ENCODE assay signal across 8 mouse cellular contexts in the genomic region with DNA sequence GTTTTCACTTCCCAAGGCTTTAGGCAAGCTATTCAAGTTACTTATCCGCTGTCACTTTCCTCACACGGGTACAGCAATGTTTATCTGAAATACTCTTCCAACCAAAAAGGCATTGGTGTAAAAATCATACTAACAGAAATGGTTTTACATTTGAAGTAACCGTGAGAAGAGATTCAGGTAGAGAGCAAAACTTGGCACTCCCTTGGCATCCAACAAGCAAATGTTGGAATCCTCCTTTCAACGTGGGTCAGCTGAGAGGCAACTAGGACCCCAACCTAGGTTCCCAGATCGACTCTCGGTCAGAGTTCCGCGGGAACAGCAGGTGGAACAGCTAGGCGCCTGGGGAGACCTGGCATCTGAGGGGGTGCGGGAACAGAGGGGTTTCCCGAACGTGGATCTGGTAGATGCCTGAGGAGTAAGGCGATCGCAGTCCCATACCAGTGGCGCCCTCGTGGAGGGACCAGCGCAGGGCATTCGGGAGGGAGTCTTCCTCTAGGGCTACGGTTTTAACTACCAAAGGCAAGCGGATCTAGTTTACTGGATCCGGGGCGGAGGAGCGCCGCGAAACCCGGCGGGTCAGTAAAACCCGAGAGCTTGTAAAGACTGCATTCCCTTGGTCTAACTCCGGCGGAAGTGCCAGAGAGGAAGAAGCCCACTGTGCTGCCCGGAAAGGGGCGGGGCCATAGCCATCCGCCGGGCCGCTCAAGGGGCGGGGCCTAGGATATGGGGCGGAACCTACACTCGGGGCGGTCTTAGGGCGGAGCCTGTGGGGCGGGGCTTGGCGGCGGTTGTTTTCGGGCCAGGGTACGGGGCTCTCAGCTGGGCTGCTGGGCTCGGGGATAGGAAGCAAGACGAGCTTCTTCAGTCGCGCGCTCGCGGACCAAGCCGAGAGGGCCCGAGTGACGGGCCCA. TPM values are rescaled to one million over a fixed set of nuclear protein-coding genes. Genes with fewer than 3 reads are reported as not detected.
A peak's percentile ranks its signal among the peaks of the same experiment; 100 is the strongest.
DNase-seq lines count a peak whose midpoint lies in the region; ATAC-seq and TF ChIP-seq lines count a peak whose summit lies in the region.

A gene (plus strand): TSS at position 781 of the 911 bp plus-strand sequence.

- peak within 1 kb of the TSS; percentile 63 for H3K4me3 ChIP-seq in cerebellum, adult 2 months (replicated peaks; ENCODE audit: insufficient read depth, low read depth, low read length)
- peak within 1 kb of the TSS; percentile 93 for H3K4me3 ChIP-seq in forebrain, postnatal 0 days (ENCODE audit: low read depth, low read length)
- H3K4me3 ChIP-seq in layer of hippocampus, adult 2 months: peak within 1 kb of the TSS; percentile 99
- peak within 1 kb of the TSS; percentile 80 for H3K4me3 ChIP-seq in lung, adult 2 months (replicated peaks; ENCODE audit: extremely low read depth, low read depth, low read length)
- peak within 1 kb of the TSS; percentile 87 for H3K4me3 ChIP-seq in neural tube, embryonic 15.5 days (replicated peaks)

- no peaks in the 10 kb centered on the region for H3K9me3 ChIP-seq in forebrain, postnatal 0 days (ENCODE audit: low read length)
- H3K9me3 ChIP-seq in neural tube, embryonic 15.5 days (replicated peaks): no peaks in the 10 kb centered on the region

- no peaks in the 10 kb centered on the region for H3K27me3 ChIP-seq in cerebellum, adult 2 months (ENCODE audit: control insufficient read depth, insufficient read depth, low read length)
- no peaks in the 10 kb centered on the region for H3K27me3 ChIP-seq in forebrain, postnatal 0 days (ENCODE audit: insufficient read depth, low read length)
- no peaks in the 10 kb centered on the region for H3K27me3 ChIP-seq in neural tube, embryonic 15.5 days (replicated peaks)

- WGBS in cerebellum, adult 2 months: 1% methylated on average over 55 of the region's 55 CpGs
- under 1% methylated on average over 55 of the region's 55 CpGs for WGBS in forebrain, postnatal 0 days
- whole genome bisulfite sequencing in lung, adult 2 months: 1% methylated on average over 55 of the region's 55 CpGs
- WGBS in neural tube, embryonic 15.5 days: 1% methylated on average over 55 of the region's 55 CpGs

- H3K27ac ChIP-seq in cerebellum, adult 2 months (ENCODE audit: insufficient read depth, low read length): peak within 1 kb of the TSS; percentile 30
- peak within 1 kb of the TSS; percentile 81 for H3K27ac ChIP-seq in forebrain, postnatal 0 days (ENCODE audit: low read depth, low read length)
- H3K27ac ChIP-seq in layer of hippocampus, adult 2 months: peak within 1 kb of the TSS; percentile 93
- H3K27ac ChIP-seq in neural tube, embryonic 15.5 days (replicated peaks): peak within 1 kb of the TSS; percentile 88

- ATAC-seq in forebrain, postnatal 0 days: peak; percentile 97
- peak; percentile 100 for ATAC-seq in neural tube, embryonic 15.5 days (ENCODE audit: low FRiP score)

- intact Hi-C loops in heart, postnatal 36 days (cut with DNase I): loop anchor here (5.0 kb wide), 2 partner anchors 52 to 92 kb away; no protein-coding TSS in a partner anchor

- peak within 1 kb of the TSS; percentile 78 for H3K9ac ChIP-seq in forebrain, postnatal 0 days
- H3K9ac ChIP-seq in neural tube, embryonic 15.5 days (replicated peaks): peak within 1 kb of the TSS; percentile 85

- no peaks in the 10 kb centered on the region; the same call in 1 of the 2 replicates for H3K4me1 ChIP-seq in cerebellum, adult 2 months (ENCODE audit: control insufficient read depth, insufficient read depth, low read length)
- 0 out of 2 replicates have a peak, but pooled peaks cover 11% of the 10 kb centered on the region for H3K4me1 ChIP-seq in forebrain, postnatal 0 days (ENCODE audit: insufficient read depth)
- H3K4me1 ChIP-seq in lung, adult 2 months (ENCODE audit: control insufficient read depth, insufficient read depth, low read length): no peaks in the 10 kb centered on the region; the same call in 1 of the 2 replicates
- H3K4me1 ChIP-seq in neural tube, embryonic 15.5 days: peaks cover 29% of the 10 kb centered on the region

- peak within 1 kb of the TSS; percentile 92 for H3K4me2 ChIP-seq in forebrain, postnatal 0 days (ENCODE audit: low read depth)
- H3K4me2 ChIP-seq in neural tube, embryonic 15.5 days: peak within 1 kb of the TSS; percentile 94

- H3K36me3 ChIP-seq in forebrain, postnatal 0 days (ENCODE audit: insufficient read depth): no peaks in the 10 kb centered on the region
- no peaks in the 10 kb centered on the region for H3K36me3 ChIP-seq in neural tube, embryonic 15.5 days

- no peak for TF ChIP-seq CTCF in cerebellum, adult 2 months (IDR thresholded peaks at IDR 0.05; ENCODE audit: borderline replicate concordance, insufficient read depth, low read depth, low read length)
- peak; percentile 37 for TF ChIP-seq CTCF in forebrain, postnatal 0 days (IDR thresholded peaks at IDR 0.05; ENCODE audit: low read depth)
- peak; percentile 43 for TF ChIP-seq CTCF in layer of hippocampus, adult 2 months (conservative IDR thresholded peaks at IDR 0.05)
- TF ChIP-seq CTCF in lung, adult 2 months (IDR thresholded peaks at IDR 0.05; ENCODE audit: insufficient read depth, low read length): no peak

- DNase-seq in MEL-GATA-1-ER (ENCODE audit: extremely low read depth, low read depth): peak; percentile 74
- peak; percentile 93 to 97 for DNase-seq in cerebellum, adult 2 months
- DNase-seq in forebrain, postnatal 0 days: peak; percentile 95
- DNase-seq in heart, postnatal 36 days: peak; percentile 99 to 100
- DNase-seq in layer of hippocampus, adult 2 months (ENCODE audit: low spot score in 2 of 2): peak; percentile 96 to 98
- DNase-seq in lung, adult 2 months: peak; percentile 100
- DNase-seq in testis, postnatal 10 days (ENCODE audit: low spot score): peak; percentile 100

- TF ChIP-seq POLR2A in cerebellum, adult 2 months (IDR thresholded peaks at IDR 0.05; ENCODE audit: borderline replicate concordance, insufficient read depth, low read length): peak; percentile 55; the same call in 1 of the 2 replicates
- peak; percentile 84; the same call in 1 of the 2 replicates for TF ChIP-seq POLR2A in lung, adult 2 months (IDR thresholded peaks at IDR 0.05; ENCODE audit: borderline replicate concordance, extremely low read depth, low read depth, low read length)

RNA-seq across cellular contexts. Expression of the gene that starts here (rescaled TPM):
- polyA plus RNA-seq in cerebellum, adult 2 months (2012; rRNA removed): 48.1 and 50.7 TPM in 2 replicates
- 31.1 and 41.7 TPM in 2 replicates for total RNA-seq in forebrain, postnatal 0 days (2014; rRNA removed)
- polyA plus RNA-seq in forebrain, postnatal 0 days (2015; fragmentation: Nextera tagmentation; extraction: Ambion mirVana): 9.0 and 11.5 TPM in 2 replicates
- 10 to 100 TPM; 15.4 to 18.5 TPM for total RNA-seq in heart, postnatal 36 days (2021)
- 10 to 100 TPM; 67.1 to 72.1 TPM for total RNA-seq in layer of hippocampus, adult 2 months (2021)
- 28.4 and 38.3 TPM in 2 replicates for polyA plus RNA-seq in lung, adult 2 months (2012; rRNA removed)
- polyA plus RNA-seq in neural tube, embryonic 15.5 days (2015; fragmentation: Nextera tagmentation; extraction: Ambion mirVana): 16.1 and 16.6 TPM in 2 replicates

Comparison
In these comparisons a context has a peak if more than half of its experiments do, and no peak if none do; other contexts are left out.
1. Peak in every context shown above with its lines: DNase-seq, ATAC-seq, H3K4me3 ChIP-seq and H3K27ac ChIP-seq.
2. H3K27ac ChIP-seq: peak in every context shown above with its lines; median percentile 93 in layer of hippocampus, adult 2 months; 88 in neural tube, embryonic 15.5 days; 81 in forebrain, postnatal 0 days; 30 in cerebellum, adult 2 months.
3. CTCF ChIP-seq: peak in forebrain, postnatal 0 days (single experiment) and layer of hippocampus, adult 2 months (single experiment); none in cerebellum, adult 2 months (single experiment) and lung, adult 2 months (single experiment).